Mouse (Mus musculus) forebrain, embryonic 14.5 days (tissue): ENCODE results near the gene Arl10. TPM values are rescaled to one million over a fixed set of nuclear protein-coding genes. Genes with fewer than 3 reads are reported as not detected.

Source experiments
- ATAC-seq: fragments of 200-750 bp; cut with Nextera tagmentation; 2 replicates; pipeline ENCODE4 v1.8.0; 2017; ENCODE audit warnings: mild to moderate bottlenecking, moderate library complexity
- DNase-seq: peaks from one replicate; pipeline ENCODE4 v3.0.0-alpha.2; 2015; ENCODE audit warnings: low spot score
- H3K27ac ChIP-seq: fragments of 300-500 bp; sonication (generic); 2 replicates; pipeline ENCODE4 v1.5.1; 2014; ENCODE audit warnings: low read depth, mild to moderate bottlenecking, control low read depth, low read length, moderate library complexity
- H3K27me3 ChIP-seq: fragments of 300-500 bp; sonication (generic); replicated peaks from 2 replicates; pipeline ENCODE4 v1.6.1; 2014; ENCODE audit warnings: low read length, control low read depth, mixed read lengths; ENCODE audit not compliant: control insufficient read depth, insufficient read depth
- H3K36me3 ChIP-seq: fragments of 300-500 bp; sonication (generic); 2 replicates; pipeline ENCODE4 v1.6.1; 2014; ENCODE audit warnings: low read length, control low read depth; ENCODE audit not compliant: control insufficient read depth, insufficient read depth
- H3K4me1 ChIP-seq: fragments of 300-500 bp; sonication (generic); 2 replicates; pipeline ENCODE4 v1.6.1; 2014; ENCODE audit warnings: antibody characterized with exemption, low read length, control low read depth; ENCODE audit not compliant: control insufficient read depth, insufficient read depth
- H3K4me2 ChIP-seq: fragments of 300-500 bp; sonication (generic); 2 replicates; pipeline ENCODE4 v1.6.1; 2014; ENCODE audit warnings: mild to moderate bottlenecking, control low read depth, low read length
- H3K4me3 ChIP-seq: fragments of 300-500 bp; sonication (generic); 2 replicates; pipeline ENCODE4 v1.5.1; 2014; ENCODE audit warnings: low read depth, low read length, control low read depth
- H3K9ac ChIP-seq: fragments of 300-500 bp; sonication (generic); 2 replicates; pipeline ENCODE4 v1.6.1; 2014; ENCODE audit warnings: mild to moderate bottlenecking, low read length, control low read depth, moderate library complexity
- H3K9me3 ChIP-seq: fragments of 300-500 bp; sonication (generic); replicated peaks from 2 replicates; pipeline ENCODE4 v1.6.1; 2016; ENCODE audit warnings: low read length, control low read depth, mixed read lengths; ENCODE audit not compliant: control insufficient read depth
- WGBS: fragments of 180-500 bp; shearing (Covaris S2); extraction: QIAGEN DNeasy Blood & Tissue Kit; methylation state at CpG from one replicate; pipeline ENCODE4 v1.1.7; 2014; 5-methylcytosine and 5-hydroxymethylcytosine counted together
- polyA plus RNA-seq: library from polyadenylated mRNA; unstranded; fragments of >200 nt; fragmentation: Nextera tagmentation; extraction: Ambion mirVana; gene quantifications from 2 replicates; pipeline ENCODE4 v1.2.1, GENCODE M21; 2014

The Arl10 gene
- polyA plus RNA-seq, 1 experiment from 2014 or later = 57.4 TPM

DNA sequence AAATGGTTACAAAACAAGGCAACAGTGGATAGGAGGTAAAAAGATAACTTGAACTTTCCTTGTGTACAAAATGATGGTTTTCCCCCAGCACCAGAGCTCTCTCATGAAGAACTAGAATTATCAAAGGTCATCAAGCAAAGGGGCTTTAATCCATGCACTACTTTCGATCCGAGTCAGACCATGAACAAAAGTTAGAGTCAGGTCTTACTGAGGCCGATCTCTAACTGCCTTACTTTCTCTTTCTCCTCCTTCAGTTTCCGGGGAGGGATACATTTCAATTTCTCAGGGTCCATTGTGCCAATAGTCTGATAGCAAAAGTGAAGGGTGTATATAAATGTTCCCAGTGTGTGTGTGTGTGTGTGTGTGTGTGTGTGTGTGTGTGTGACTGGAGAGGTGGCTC, 2.2 kb upstream of the Arl10 start:
- Histone ChIP-seq H3K36me3 (0 out of 2 replicates have a peak, but pooled peaks cover 3% of the 10 kb centered on the region), H3K27ac (no peak overlapping the region), H3K9me3 (no peaks in the 10 kb centered on the region), H3K9ac (no peak overlapping the region), H3K4me3 (no peak overlapping the region), H3K27me3 (no peaks in the 10 kb centered on the region), H3K4me1 (peaks cover 13% of the 10 kb centered on the region), H3K4me2 (no peak overlapping the region)
- WGBS = 85% methylated on average over 4 of the region's 4 CpGs
- no peak for DNase-seq
- ATAC-seq = no peak

DNA sequence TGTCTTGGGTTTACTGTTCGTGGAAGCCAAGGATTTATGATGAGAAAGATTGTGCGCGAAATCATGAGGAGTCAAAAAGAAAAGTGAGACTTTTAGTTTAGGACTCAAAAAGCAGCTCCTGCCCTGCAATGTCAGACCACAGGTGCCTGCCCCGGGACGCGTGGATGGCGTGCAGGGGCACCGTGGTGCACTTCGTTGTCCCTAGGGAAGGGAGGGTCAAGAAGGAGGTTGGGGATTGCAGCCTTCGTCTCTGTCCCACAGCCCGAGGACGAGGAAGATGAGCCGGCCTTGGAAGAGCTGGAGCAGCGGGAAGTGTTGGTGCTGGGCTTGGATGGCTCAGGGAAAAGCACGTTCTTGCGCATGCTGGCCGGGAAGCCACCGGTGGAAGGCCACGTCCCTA, 674 bp downstream of the Arl10 start:
- Histone ChIP-seq H3K4me2 (peak overlapping the region; percentile 90), H3K9ac (peak overlapping the region; percentile 93), H3K4me1 (peaks cover 13% of the 10 kb centered on the region), H3K9me3 (no peaks in the 10 kb centered on the region), H3K27me3 (no peaks in the 10 kb centered on the region), H3K4me3 (peak overlapping the region; percentile 98), H3K27ac (no peak overlapping the region), H3K36me3 (peaks cover 27% of the 10 kb centered on the region)
- 3% methylated on average over 19 of the region's 19 CpGs for WGBS
- ATAC-seq (peak; percentile 19; the same call in 1 of the 2 replicates), DNase-seq (no peak)

DNA sequence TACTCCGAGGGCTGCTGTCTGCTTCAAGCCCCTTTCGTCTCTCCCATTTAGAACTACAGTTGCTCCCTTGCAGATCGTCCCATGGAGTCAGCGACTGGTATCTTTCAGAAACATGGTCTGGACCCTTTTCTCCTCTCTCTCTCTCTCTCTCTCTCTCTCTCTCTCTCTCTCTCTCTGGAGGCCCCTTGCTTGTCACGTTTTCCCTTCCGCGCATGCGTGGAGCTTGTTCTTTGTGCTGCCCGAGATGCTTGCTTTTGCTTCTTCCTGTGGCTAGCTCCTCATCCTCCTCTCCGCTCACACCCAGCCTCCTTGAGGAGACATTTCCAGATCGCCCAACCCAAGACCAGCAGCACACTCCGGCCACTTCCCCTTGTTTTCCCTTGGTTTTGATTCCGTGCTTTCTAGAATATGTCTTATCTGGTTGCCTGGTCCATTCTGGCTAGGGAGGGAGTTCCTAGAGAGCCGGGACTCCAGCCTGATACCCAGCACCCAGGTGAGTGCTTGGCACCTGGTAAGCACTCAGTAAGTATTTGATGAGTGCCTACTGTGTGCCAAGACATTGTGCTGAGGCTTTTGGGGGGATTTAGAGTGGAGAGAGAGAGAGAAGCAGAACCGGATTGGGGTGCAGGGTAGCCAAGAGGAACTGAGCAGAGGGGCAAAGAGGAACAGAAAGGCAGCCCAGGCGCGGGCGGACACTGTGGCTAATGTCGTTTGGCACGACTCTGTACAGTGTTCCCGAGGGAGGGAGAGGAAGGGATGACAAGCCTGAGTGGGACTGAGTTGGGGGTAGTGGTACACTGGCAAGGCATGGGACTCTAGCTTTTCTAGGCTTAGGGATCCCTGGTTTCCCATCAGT, 3.1 kb downstream of the Arl10 start:
- Histone ChIP-seq H3K4me2 (no peak overlapping the region), H3K27ac (no peak overlapping the region), H3K27me3 (no peaks in the 10 kb centered on the region), H3K4me3 (no peak overlapping the region), H3K9ac (no peak overlapping the region), H3K36me3 (peaks cover 50% of the 10 kb centered on the region), H3K4me1 (peaks cover 13% of the 10 kb centered on the region), H3K9me3 (no peaks in the 10 kb centered on the region)
- DNase-seq (no peak), ATAC-seq (no peak)
- 82% methylated on average over 21 of the region's 21 CpGs for WGBS

DNA sequence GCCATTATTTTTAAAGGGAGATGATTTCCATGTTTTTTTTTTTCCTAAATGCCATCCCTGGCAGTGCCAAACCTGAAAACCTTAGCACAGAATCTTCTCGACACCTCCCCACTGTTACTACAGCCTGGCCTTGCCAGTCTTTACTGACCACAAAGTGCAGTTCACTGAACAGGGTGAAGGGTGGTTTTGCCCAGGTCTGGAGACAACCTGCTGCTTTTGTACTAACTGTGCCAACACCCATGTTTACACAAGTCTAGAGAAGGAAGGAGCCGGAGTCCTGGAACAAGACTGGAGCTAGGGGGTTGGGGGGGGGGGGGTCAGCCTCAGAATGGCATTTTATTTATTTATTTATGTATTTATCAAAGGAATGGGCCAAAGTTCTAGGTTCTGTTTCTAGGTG, 6.6 kb downstream of the Arl10 start:
- DNase-seq (no peak), ATAC-seq (no peak)
- WGBS = 81% methylated on average over 2 of the region's 2 CpGs
- Histone ChIP-seq H3K4me1 (0 out of 2 replicates have a peak, but pooled peaks cover under 1% of the 10 kb centered on the region), H3K27ac (no peak overlapping the region), H3K4me3 (no peak overlapping the region), H3K9me3 (no peaks in the 10 kb centered on the region), H3K36me3 (peaks cover 85% of the 10 kb centered on the region), H3K27me3 (no peaks in the 10 kb centered on the region), H3K4me2 (no peak overlapping the region), H3K9ac (no peak overlapping the region)

DNA sequence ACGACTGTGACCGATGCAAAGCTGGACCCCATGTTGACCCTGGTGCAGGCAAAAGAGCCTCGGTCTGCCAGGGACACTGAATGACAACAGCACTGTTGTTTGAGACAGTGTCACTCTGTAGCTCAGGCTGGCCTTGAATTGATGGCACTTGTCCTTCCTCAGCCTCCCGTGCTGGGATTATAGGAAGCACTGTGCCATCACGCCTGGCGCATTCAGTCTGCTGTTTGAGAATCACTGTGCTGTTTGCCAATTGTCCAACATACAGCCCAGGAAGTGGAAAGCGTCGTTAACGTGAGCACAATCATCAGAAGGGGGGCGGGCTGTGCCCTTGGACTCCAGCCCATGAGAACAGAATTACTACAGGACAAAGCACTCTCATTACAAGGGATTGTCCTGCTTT, 7.3 kb downstream of the Arl10 start:
- Histone ChIP-seq H3K27ac (peak overlapping the region; percentile 9; the same call in 1 of the 2 replicates), H3K4me1 (no peaks in the 10 kb centered on the region), H3K36me3 (peaks cover 85% of the 10 kb centered on the region), H3K9me3 (no peaks in the 10 kb centered on the region), H3K4me3 (no peak overlapping the region), H3K27me3 (no peaks in the 10 kb centered on the region), H3K4me2 (no peak overlapping the region), H3K9ac (no peak overlapping the region)
- 35% methylated on average over 10 of the region's 10 CpGs for WGBS
- DNase-seq = peak; percentile 43
- ATAC-seq = no peak

DNA sequence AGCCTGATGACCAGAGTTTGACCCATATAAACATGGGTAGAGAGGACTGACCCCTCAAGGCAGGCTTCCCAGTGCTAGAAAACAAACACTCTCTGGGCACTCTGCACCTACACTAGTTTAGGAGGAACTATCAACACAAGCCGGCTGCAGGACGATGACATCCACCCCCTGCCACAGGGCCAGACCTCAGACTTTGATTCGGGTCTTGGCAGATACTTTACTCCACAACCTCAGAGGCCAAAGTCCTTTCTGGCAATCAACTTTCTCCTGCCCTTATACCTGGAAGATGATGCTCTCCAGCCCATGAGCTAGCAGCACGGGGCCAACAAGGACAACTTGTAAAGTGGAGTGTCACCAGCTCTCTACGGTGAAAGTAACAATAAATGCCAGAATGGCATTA, 8.0 kb downstream of the Arl10 start:
- Histone ChIP-seq H3K9me3 (no peaks in the 10 kb centered on the region), H3K4me1 (no peaks in the 10 kb centered on the region), H3K36me3 (peaks cover 91% of the 10 kb centered on the region), H3K9ac (no peak overlapping the region), H3K27ac (no peak overlapping the region), H3K4me3 (no peak overlapping the region), H3K27me3 (no peaks in the 10 kb centered on the region), H3K4me2 (no peak overlapping the region)
- WGBS = 94% methylated on average over 5 of the region's 5 CpGs
- ATAC-seq (no peak), DNase-seq (no peak)

DNA sequence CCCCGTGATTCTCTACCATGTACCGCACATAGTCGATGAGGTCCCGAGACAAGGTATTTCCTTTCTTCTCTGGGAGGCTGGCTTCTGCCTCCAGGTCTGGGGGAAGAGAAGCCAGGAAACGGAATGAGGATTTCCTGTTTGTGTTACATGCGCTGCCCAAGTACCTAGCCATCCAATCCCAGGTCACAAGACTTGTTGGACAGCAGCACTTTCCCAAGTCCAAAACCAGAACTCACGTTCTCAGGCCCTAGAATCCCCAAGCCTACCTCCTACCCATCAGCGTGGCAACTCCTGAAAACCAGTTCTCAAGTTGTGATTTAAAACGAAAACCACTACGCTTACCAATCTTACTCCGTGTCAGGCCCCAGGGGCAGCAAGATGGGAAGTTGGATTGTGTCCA, 11.0 kb downstream of the Arl10 start:
- WGBS = 93% methylated on average over 11 of the region's 11 CpGs
- Histone ChIP-seq H3K27ac (no peak overlapping the region), H3K4me2 (no peak overlapping the region), H3K4me3 (no peak overlapping the region), H3K36me3 (peaks cover 68% of the 10 kb centered on the region), H3K9ac (no peak overlapping the region), H3K4me1 (peaks cover 3% of the 10 kb centered on the region; the same call in 1 of the 2 replicates), H3K9me3 (no peaks in the 10 kb centered on the region), H3K27me3 (no peaks in the 10 kb centered on the region)
- ATAC-seq (no peak), DNase-seq (no peak)

DNA sequence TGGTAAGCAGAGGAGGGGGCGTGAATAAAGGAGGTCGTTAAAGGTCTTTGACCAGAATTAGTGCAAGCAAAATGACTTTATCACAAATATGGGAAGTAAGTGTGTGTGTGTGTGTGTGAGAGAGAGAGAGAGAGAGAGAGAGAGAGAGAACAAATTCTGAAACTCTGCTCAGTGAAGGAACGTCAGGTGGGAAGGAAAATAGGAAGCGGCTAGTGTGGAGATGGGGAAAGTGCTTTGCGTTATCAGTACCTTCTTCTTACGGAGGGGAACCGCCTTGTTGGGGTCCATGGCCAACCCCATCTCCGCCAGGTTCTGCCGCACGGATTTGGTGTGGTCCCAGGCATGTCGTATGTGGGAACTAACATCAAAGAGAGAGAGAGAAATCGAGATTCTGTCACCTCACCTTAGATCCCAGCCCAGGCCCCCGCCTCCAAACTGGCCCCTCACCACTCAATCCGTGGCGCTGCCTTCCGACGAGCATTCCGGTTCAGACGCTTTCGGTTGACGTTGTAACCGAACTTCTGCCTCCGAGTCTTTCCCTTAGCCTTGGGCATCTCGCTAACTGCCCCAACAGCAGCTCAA, 14.7 kb downstream of the Arl10 start:
- DNase-seq = no peak
- peak overlapping the region; percentile 57 for H3K4me3 ChIP-seq
- no peak overlapping the region for H3K27ac ChIP-seq
- peaks cover 6% of the 10 kb centered on the region for H3K4me1 ChIP-seq
- peak overlapping the region; percentile 64 for H3K9ac ChIP-seq
- no peaks in the 10 kb centered on the region for H3K27me3 ChIP-seq
- H3K4me2 ChIP-seq = peak overlapping the region; percentile 52
- H3K36me3 ChIP-seq = peaks cover 31% of the 10 kb centered on the region
- H3K9me3 ChIP-seq = no peaks in the 10 kb centered on the region
- WGBS = 2% methylated on average over 24 of the region's 24 CpGs
- peak; percentile 18; the same call in 1 of the 2 replicates for ATAC-seq
